Mouse (Mus musculus): ENCODE results near the gene Efcab8. TPM values are rescaled to one million over a fixed set of nuclear protein-coding genes. Genes with fewer than 3 reads are reported as not detected.

Efcab8 gene
- polyA plus RNA-seq, 1 experiment from 2014 or later = not detected

DNA sequence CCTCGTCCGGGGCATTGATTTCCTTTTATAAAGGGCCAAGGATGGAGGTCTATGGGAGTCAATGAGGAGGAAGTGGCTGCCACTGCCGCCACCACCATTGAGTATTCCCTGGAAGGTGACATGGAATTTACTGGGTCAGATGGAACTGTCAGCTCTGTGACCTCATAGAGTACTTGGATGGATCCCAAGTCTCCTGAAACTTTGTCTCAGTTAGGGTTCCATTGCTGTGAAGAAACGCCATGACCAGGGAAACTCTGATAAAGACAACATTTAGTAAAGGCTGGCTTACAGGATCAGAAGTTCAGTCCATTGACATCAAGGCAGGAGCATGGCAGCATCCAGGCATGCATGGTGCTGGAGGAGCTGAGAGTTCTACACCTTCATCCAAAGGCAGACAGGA lies 91.3 kb downstream of the Efcab8 start, which contains the start of gene Sun5:
Sun5 (minus strand) TSS at position 101 of the 400 bp plus-strand sequence.
- no peak for ATAC-seq (ENCODE audit: insufficient number of reproducible peaks, insufficient read depth, low FRiP score, low TSS enrichment, low read depth)
- Histone ChIP-seq H3K9ac (no peak within 1 kb of the TSS), H3K4me1 (no peaks in the 10 kb centered on the region), H3K9me3 (no peaks in the 10 kb centered on the region), H3K36me3 (no peaks in the 10 kb centered on the region), H3K4me3 (no peak within 1 kb of the TSS), H3K27me3 (no peaks in the 10 kb centered on the region), H3K27ac (no peak within 1 kb of the TSS), H3K4me2 (no peak within 1 kb of the TSS)
- 87% methylated on average over 4 of the region's 4 CpGs for WGBS

DNA sequence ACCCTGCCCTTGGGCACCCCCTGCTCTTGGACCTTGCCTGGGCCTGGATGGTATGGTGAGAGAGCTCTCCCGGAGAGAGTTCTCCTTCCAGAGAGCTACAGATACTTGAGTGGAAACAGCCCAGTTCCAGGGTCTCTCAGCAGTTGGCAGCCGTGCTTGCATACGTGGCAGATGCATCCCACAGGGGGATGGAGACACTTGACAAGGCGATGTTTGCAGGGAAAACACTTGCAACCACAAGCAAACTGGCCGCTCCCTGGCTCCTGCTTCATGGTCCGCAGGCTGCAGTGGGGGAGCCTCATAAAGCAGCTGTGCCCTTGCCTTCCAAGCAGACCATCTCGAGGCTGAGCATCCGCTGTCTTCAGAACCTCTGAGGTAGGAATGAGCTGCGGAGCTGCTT lies 95.0 kb downstream of the Efcab8 start, which contains the start of gene Bpifb2:
Bpifb2 (plus strand) TSS at position 301 of the 400 bp plus-strand sequence.
- H3K4me2 ChIP-seq = no peak within 1 kb of the TSS
- no peaks in the 10 kb centered on the region for H3K4me1 ChIP-seq
- H3K9ac ChIP-seq = no peak within 1 kb of the TSS
- H3K9me3 ChIP-seq = no peaks in the 10 kb centered on the region
- no peaks in the 10 kb centered on the region for H3K27me3 ChIP-seq
- H3K27ac ChIP-seq = no peak within 1 kb of the TSS
- no peaks in the 10 kb centered on the region for H3K36me3 ChIP-seq
- no peak within 1 kb of the TSS for H3K4me3 ChIP-seq
- 74% methylated on average over 9 of the region's 9 CpGs for WGBS
- no peak for ATAC-seq (ENCODE audit: insufficient number of reproducible peaks, insufficient read depth, low FRiP score, low TSS enrichment, low read depth)

Other genes starting within 250 kb of the Efcab8 start
- 12.4 and 16.0 TPM in 2 replicates for gene Nol4l, start 250.0 kb upstream of the Efcab8 start, polyA plus RNA-seq (2015; fragmentation: Nextera tagmentation; extraction: Ambion mirVana)
- gene Commd7, start 147.2 kb upstream of the Efcab8 start, polyA plus RNA-seq (2015; fragmentation: Nextera tagmentation; extraction: Ambion mirVana) = 74.6 and 82.1 TPM in 2 replicates
- gene Dnmt3b, start 130.5 kb upstream of the Efcab8 start, polyA plus RNA-seq (2015; fragmentation: Nextera tagmentation; extraction: Ambion mirVana) = 10.2 and 10.7 TPM in 2 replicates
- gene Dnmt3c, start 83.3 kb upstream of the Efcab8 start, polyA plus RNA-seq (2015; fragmentation: Nextera tagmentation; extraction: Ambion mirVana) = not detected in 2 replicates
- 225 and 230 TPM in 2 replicates for gene Mapre1, start 38.7 kb upstream of the Efcab8 start, polyA plus RNA-seq (2015; fragmentation: Nextera tagmentation; extraction: Ambion mirVana)
- gene Sun5, start 91.2 kb downstream of the Efcab8 start, polyA plus RNA-seq (2015; fragmentation: Nextera tagmentation; extraction: Ambion mirVana) = not detected in 2 replicates
- not detected in 2 replicates for gene Bpifb2, start 95.1 kb downstream of the Efcab8 start, polyA plus RNA-seq (2015; fragmentation: Nextera tagmentation; extraction: Ambion mirVana)
- not detected in 2 replicates for gene Bpifb6, start 120.5 kb downstream of the Efcab8 start, polyA plus RNA-seq (2015; fragmentation: Nextera tagmentation; extraction: Ambion mirVana)
- gene Bpifb3, start 138.3 kb downstream of the Efcab8 start, polyA plus RNA-seq (2015; fragmentation: Nextera tagmentation; extraction: Ambion mirVana) = not detected in 2 replicates
- gene Bpifb4, start 158.3 kb downstream of the Efcab8 start, polyA plus RNA-seq (2015; fragmentation: Nextera tagmentation; extraction: Ambion mirVana) = not detected in 2 replicates
- gene Bpifa6, start 195.0 kb downstream of the Efcab8 start, polyA plus RNA-seq (2015; fragmentation: Nextera tagmentation; extraction: Ambion mirVana) = not detected in 2 replicates
- not detected in 2 replicates for gene Bpifa2, start 228.3 kb downstream of the Efcab8 start, polyA plus RNA-seq (2015; fragmentation: Nextera tagmentation; extraction: Ambion mirVana)